30 mouse cellular contexts compared by ENCODE assay signal in the genomic region with DNA sequence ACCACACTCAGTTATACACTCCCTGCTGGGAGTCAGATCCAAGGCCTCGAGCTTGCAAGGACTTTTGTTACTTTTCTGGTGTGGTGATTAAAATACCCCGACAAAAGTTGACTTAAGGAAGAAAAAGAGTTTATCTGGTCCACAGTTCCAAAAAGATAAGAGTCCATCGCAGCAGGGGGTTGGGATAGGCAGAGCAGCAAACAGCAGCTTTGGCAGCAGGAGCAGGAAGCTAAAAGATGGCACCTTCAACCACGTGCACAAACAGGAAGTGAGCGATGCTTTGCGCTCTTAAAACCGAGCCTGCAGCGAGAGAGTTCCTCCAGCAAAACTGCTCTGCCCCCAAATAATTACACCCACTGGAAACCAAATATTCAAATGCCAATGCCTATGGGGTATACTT. TPM values are rescaled to one million over a fixed set of nuclear protein-coding genes. Genes with fewer than 3 reads are reported as not detected.
A peak's percentile ranks its signal among the peaks of the same experiment; 100 is the strongest.
DNase-seq lines count a peak whose midpoint lies in the region; ATAC-seq lines count a peak whose summit lies in the region.
"Had no signal": no experiment of that assay in that cellular context is flagged by ENCODE, and none has a peak within 500 bp of the region (broad histone marks: within the 10 kb centered on the region; RNA-seq: fewer than 3 reads in every experiment).

No protein-coding gene starts in this region.

- H3K27me3 ChIP-seq in heart, embryonic 11.5 days (ENCODE audit: control insufficient read depth, insufficient read depth, low read length), result no peaks in the 10 kb centered on the region
- H3K27me3 ChIP-seq: forebrain, embryonic 13.5 days; heart, embryonic 12.5 days; limb, embryonic 15.5 days; lung, embryonic 15.5 days; stomach, embryonic 15.5 days had no signal

- no peak for ATAC-seq in heart, embryonic 11.5 days (replicated peaks; ENCODE audit: insufficient number of reproducible peaks, low FRiP score, low TSS enrichment)
- 0 out of 2 replicates have a peak, but pooled peaks have one; percentile 11 for ATAC-seq in megakaryocyte progenitor cell, adult 5-6 weeks (replicated peaks; ENCODE audit: poor library complexity)
- ATAC-seq in frontal cortex, adult (ENCODE audit: low TSS enrichment), result no peak
- ATAC-seq: forebrain, embryonic 13.5 days; intestine, postnatal 0 days; midbrain, embryonic 16.5 days had no signal

- no peak overlapping the region for H3K4me2 ChIP-seq in heart, embryonic 11.5 days
- H3K4me2 ChIP-seq: forebrain, embryonic 13.5 days; heart, embryonic 12.5 days; limb, embryonic 15.5 days; lung, embryonic 15.5 days; midbrain, embryonic 11.5 days; stomach, embryonic 15.5 days had no signal

- peak; percentile 50 for DNase-seq in heart, adult 11 months
- DNase-seq in thymus, postnatal 0 days (ENCODE audit: low spot score), result peak; percentile 8
- no peak for DNase-seq in thymus, postnatal 36 days
- DNase-seq in ZHBTc4 (ENCODE audit: low read depth, low spot score), result peak; percentile 23
- no peak for DNase-seq in layer of hippocampus, adult 9-11 months
- DNase-seq: adrenal gland, postnatal 25 days; cerebellum, adult 11-12 months; cerebellum, postnatal 14 days; gastrocnemius, postnatal 25 days; heart, adult 18-20 months; heart, postnatal 14 days; kidney, adult 9 months; kidney, postnatal 14 days; right cerebral cortex, postnatal 25 days; thymus, adult 2 months had no signal

- H3K4me1 ChIP-seq in heart, embryonic 11.5 days (ENCODE audit: control insufficient read depth, insufficient read depth, low read length), result no peaks in the 10 kb centered on the region
- H3K4me1 ChIP-seq: forebrain, embryonic 13.5 days; heart, embryonic 12.5 days; lung, embryonic 15.5 days; stomach, embryonic 15.5 days had no signal

- no peak overlapping the region for H3K9ac ChIP-seq in heart, embryonic 11.5 days (ENCODE audit: low read depth, low read length)
- H3K9ac ChIP-seq: forebrain, embryonic 13.5 days; heart, embryonic 12.5 days; limb, embryonic 15.5 days; liver, embryonic 14.5 days; lung, embryonic 15.5 days; stomach, embryonic 15.5 days had no signal

- no peaks in the 10 kb centered on the region for H3K9me3 ChIP-seq in heart, embryonic 11.5 days (replicated peaks; ENCODE audit: control insufficient read depth, low read length)
- H3K9me3 ChIP-seq: forebrain, embryonic 13.5 days; heart, embryonic 12.5 days; limb, embryonic 15.5 days; lung, embryonic 15.5 days; stomach, embryonic 15.5 days had no signal

- no peak overlapping the region for H3K27ac ChIP-seq in heart, embryonic 11.5 days (ENCODE audit: low read depth, low read length)
- H3K27ac ChIP-seq: forebrain, embryonic 13.5 days; left cerebral cortex, adult 2 months; liver, embryonic 14.5 days; lung, embryonic 15.5 days; stomach, embryonic 15.5 days had no signal

- H3K36me3 ChIP-seq in heart, embryonic 11.5 days (ENCODE audit: control insufficient read depth, insufficient read depth, low read length), result no peaks in the 10 kb centered on the region
- H3K36me3 ChIP-seq: heart, embryonic 12.5 days; limb, embryonic 15.5 days; lung, embryonic 15.5 days; stomach, embryonic 15.5 days had no signal

- WGBS in heart, embryonic 11.5 days (ENCODE audit: insufficient replicate concordance), result 28% methylated on average over 8 of the region's 8 CpGs

- H3K4me3 ChIP-seq in heart, embryonic 11.5 days (ENCODE audit: low read depth, low read length), result no peak overlapping the region
- H3K4me3 ChIP-seq: forebrain, embryonic 13.5 days; heart, embryonic 12.5 days; left cerebral cortex, adult 2 months; limb, embryonic 15.5 days; lung, embryonic 15.5 days; stomach, embryonic 15.5 days had no signal

RNA-seq across cellular contexts. Expression of a gene that starts 12.2 kb away (rescaled TPM):
- polyA plus RNA-seq in heart, embryonic 11.5 days (2014; fragmentation: Nextera tagmentation; extraction: Ambion mirVana), result 0.50 TPM in 1 of 2 replicates, not detected in the other
- polyA plus RNA-seq in thymus, postnatal 0 days (2015; fragmentation: Nextera tagmentation; extraction: Ambion mirVana), result 1.5 and 4.4 TPM in 2 replicates
- not detected in 2 replicates for total RNA-seq in megakaryocyte progenitor cell, adult 5-6 weeks (2015)
- total RNA-seq in megakaryocyte progenitor cell, adult 5-6 weeks (2017), result not detected in 2 replicates
- total RNA-seq: heart, adult 18-20 months; megakaryocyte, adult 5-6 weeks; neutrophil, adult 5-6 weeks had no signal
- polyA plus RNA-seq: intestine, postnatal 0 days; liver, embryonic 14.5 days; lung, embryonic 15.5 days had no signal

RNA-seq across cellular contexts. Expression of a gene that starts 31.9 kb away (rescaled TPM):
- polyA plus RNA-seq in heart, embryonic 11.5 days (2014; fragmentation: Nextera tagmentation; extraction: Ambion mirVana), result 10.1 and 13.3 TPM in 2 replicates
- 11.9 and 14.2 TPM in 2 replicates for polyA plus RNA-seq in thymus, postnatal 0 days (2015; fragmentation: Nextera tagmentation; extraction: Ambion mirVana)
- total RNA-seq in megakaryocyte progenitor cell, adult 5-6 weeks (2015), result 4.1 and 6.4 TPM in 2 replicates
- 8.8 and 12.9 TPM in 2 replicates for total RNA-seq in megakaryocyte progenitor cell, adult 5-6 weeks (2017)

Comparison
In these comparisons a context has a peak if more than half of its experiments do, and no peak if none do; other contexts are left out.
1. DNase-seq: peak in heart, adult 11 months (single experiment), thymus, postnatal 0 days (single experiment) and ZHBTc4 (single experiment); none in thymus, postnatal 36 days (0 of 2) and layer of hippocampus, adult 9-11 months (single experiment).